Mouse (Mus musculus) gastrocnemius, adult 18-20 months (tissue): ENCODE measurements at regions not wholly inside any gene's neighbourhood (a gene's known extent, or its start where the extent isn't known, plus 50 kb on each side); places are given as distances from the start of the nearest gene placed in this dataset.
"Not testable (repeated sequence)": the region's sequence is repeated elsewhere in the genome, so short reads cannot be mapped to it uniquely, and the experiment has no call there.

Experiments
- DNase-seq: peaks from one replicate; pipeline ENCODE4 v3.0.0; 2021; ENCODE audit warnings: low spot score

DNA sequence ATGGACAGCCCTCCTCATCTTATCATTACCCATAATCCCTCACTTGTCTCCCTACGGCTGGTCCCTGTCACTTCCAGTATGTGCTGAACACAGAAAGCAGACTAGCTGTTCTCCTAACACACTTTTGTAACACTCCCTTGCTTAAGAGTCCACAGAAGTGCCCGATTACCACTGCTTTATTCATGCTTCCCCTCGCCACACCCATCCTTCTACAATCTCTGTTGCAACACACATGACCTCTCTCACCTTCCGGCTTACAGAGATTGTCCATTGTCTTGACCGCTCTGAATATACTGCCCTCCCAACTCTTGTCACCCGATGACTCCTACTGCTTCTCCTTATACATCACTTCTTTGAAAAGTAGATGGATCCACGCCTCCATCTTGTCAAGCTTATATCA is 132.9 kb downstream of the Snx18 start:
- DNase-seq = no peak

DNA sequence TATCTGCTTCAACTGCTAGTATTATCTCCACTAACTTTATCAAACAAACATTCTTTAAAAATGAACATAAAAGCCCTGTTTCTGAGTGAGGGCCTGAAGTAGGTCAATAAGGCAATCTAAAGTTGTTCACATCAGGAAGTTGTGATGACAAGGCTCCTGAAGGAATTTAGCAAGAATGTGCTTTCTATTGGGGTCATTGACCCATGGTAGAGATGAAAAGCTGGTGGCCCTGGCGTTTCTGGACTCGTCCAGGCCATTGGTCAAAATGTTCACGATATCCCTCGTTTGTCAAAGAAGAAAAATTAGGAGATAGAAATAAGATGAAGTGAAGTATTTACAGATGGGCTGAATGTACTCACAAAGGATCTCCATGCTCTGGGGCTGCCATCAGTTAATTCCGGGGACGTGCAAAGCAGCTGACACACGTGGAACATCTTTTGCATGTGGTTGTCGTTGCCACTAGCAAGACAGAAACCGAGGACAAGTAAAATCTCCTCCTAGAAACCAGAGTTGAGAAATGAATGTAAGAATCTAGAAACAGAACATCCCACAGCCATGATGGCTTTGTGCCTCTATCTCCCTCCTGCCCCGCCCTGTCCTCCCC is 134.1 kb downstream of the Snx18 start:
- no peak for DNase-seq

DNA sequence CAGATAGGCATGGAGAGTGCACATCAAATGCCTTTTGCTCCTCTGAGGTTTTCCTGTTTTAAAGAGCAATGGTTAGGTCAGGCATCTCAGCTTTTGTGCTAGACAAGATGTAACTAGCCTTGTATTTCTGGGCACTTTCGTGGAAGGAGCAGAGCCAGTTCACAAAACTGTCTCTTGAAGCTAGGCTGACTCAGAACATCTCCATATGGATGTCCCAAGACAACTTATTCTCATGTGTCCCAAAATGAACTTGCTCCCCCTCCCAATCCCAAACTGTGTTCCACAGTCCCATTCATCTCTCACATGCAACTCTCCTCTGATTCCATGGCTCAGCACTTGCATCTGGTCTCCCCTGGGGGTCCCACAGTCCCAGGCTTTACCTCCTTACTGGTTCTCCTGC is 135.5 kb downstream of the Snx18 start:
- no peak for DNase-seq

DNA sequence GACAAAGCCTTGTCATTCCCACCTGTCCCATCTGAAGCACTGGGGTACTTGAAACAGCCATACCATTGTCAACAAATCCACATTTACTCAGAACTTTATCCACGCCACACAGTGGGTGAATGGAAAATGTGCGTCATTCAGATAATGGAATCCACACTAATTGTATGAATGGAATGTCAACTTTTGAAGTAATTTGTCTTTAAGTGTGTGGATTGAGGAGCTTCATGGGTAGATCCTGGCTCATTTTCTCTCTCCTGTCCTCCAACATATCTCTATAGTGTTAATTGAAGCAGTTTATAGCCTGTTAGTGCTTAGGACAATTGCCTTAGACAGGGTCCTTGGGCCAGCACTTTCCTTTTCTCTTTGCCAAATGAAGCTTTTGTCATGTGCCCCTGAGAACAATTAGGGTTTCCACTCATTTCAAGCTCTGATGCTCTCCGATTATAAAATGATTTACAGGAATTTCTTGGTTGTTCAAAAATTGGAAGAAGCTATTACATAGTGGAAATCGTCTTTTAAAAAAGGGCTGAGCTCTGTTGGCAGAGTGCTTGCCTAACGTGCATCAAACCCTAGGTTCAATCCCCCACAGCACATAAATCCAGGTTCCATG is 140.4 kb downstream of the Snx18 start:
- no peak for DNase-seq

DNA sequence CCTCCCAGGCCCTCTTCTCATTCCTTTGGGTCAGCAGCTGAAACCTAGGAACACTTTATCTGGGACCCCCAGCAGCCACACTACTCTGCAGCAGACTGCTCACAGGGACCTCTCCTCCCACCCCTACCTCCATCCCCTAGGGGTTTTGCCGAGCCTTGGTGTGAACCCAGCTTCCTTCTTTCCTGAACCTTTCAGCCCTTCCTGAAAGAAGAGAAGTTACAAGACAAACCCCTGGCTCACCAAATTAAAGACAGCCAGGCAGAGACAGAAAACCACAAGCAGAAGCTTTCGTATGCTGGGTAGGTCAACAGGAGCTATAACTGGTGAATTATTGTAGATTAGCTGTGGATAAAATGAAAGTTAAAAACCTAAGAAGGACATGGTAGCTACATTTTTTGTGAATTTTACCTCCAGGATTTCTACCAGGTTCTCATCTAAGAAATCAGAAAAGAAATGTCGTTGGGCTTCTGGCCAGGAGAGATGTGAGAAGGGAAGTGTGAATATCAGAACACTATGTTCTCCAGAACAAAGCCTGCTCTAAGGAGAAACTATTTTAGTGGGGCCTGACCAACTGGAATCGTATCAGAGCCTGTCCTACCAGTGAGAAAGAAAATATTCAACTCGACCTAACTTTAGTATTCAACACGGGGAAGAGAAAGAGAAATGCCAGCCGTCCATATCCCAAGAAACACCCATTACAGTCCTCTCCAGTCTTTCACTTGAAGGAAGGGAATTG is 147.4 kb downstream of the Snx18 start:
- no peak for DNase-seq

DNA sequence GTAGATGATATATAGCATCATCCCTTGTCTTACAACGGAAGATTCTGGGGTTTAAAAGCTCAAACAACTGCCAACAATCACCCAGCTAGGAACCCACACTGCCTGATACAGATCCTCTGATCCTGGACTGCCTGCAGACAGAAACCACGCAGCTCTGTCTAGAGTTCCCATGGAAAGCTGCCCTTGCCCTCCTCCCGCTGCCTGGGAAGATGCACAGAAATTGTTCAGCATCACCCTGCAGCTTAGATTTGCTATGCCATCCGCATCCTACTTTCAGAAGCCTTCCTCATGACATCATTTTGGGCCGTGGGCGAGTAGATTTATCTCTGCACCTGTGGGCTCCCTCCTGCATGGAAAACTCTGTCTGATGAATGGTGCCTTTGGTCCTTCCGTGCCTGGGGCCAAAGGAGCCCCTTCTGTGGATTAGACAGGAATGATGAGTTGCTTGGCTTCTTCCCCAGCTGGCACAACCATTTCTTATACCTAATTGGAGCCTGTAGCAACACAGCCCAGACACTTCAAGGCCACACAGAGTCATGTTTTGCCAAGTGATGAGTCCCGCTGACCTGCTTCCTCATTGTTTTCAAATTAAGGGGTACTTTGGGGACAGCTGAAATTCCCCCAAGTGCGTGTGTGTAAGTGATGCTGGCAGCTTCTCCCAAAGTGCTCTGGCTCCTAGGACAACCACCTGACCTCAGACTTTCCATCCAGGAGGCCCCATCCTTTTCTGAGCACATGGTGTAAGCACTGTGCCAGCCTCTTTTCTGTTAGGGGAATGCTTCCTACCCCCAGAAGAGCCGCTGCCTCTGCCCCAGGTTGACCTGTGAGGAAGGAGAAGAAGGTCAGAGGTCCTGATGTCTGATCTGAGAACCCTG is 153.9 kb downstream of the Snx18 start:
- no peak for DNase-seq

DNA sequence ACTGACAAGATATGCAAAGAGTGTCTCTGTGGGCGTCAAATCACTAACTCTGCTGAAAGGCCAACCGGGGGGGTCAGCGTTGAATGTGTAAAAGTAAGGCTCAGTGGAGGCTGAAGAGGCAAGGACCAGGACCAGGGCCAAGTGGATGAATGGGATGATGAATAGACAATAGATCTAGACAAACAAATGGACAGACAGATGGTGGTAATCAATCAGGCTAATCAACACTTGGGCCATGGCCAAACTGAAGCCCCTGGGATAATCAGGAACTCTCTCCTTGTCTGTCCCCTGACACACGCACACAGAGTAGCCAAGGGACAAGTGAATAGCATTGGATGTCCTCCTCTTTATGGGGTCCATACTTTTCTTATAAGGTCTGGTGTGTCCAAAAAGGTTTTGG is 154.9 kb downstream of the Snx18 start:
- DNase-seq = no peak

DNA sequence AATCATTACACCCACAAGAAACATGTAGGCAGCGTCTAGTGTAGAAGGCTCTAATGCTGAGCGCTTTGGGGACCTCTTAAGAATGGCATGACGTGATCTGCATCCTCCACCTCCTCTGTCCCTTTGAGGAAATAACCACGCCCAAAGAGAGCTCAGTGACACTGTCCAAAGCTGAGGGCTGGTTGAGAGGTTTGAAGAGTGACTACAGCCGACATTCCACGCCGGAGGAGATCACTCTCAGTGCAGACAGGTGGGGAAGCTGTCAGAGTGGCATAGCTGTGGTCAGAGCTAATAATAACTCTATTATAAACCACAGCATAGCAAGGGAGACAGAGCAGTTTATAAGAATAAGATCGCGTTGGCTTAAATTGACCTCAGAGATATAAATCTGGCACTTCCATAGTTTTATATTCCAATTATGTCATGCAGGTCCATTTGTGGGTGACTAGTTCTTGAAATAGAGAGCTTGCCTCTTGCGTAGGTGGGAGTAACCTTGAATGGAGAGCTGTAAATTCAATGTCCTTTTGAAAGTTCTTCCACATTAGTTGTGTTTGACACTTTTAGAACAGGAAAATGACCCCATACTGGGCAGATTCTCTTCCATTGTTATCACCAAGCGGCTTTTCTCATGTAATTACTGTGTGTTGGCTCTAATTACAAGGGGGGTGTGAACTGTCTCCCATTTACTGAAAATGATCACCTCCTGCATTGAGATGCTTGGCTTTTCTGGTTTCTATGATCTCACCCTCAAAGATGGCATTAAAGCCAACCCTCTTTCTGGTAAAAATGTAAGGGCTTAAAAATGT is 161.7 kb downstream of the BC067074 start:
- no peak for DNase-seq

DNA sequence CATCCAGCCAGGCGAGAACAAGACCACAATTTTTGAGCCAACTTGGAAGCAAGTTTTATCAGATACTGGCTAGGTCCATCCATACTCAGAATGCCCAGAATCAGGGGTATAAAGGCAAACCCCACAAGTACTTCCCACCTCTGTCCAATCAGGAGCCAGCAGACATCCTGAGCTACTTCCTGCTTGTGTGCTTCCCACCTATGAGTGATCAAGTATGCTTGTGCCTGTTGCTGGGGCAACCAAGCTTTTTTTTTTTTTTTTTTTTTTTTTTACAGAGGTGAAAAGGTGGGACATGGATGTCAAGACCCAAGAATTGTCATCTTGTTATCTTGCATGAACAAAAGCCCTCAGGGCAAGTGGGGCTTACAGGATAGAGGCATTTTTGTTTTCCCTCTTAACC is 155.4 kb downstream of the BC067074 start:
- DNase-seq = no peak

DNA sequence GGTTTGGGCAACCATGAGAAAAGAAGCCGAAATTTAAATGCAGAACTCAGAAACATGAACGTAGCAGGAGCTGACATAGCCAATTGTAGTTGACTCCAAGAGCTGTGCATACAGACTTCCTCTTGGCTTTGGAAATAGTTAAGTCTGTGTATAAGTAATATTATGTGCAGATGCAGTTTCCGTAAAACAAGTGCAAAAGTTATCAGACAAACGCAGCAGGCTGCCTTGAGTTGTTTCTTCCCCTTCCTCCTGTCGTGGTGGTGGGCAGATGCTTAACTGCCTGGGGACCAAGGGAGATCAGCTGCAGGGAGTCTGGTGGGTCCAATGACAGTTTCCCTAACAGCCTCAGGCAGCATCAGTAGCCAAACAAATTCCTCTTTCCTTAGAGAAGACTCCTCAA is 153.3 kb downstream of the BC067074 start:
- DNase-seq = no peak

DNA sequence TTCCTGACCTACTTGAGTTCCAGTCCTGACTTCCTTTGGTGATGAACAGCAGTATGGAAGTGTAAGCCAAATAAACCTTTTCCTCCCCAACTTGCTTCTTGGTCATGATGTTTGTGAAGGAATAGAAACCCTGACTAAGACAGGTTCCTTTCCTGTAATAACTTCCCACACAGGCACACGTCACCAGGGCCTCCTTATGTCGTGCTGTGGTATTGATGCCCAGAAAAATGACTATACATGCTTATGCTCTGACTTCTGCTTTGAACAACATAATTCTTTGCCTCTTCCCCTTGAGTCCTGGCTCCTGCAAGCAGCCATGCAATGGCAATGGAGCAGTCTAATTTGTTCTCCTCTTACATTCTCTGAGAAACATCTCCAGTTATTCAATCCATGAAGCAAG is 151.5 kb downstream of the BC067074 start:
- DNase-seq = not testable (repeated sequence)

DNA sequence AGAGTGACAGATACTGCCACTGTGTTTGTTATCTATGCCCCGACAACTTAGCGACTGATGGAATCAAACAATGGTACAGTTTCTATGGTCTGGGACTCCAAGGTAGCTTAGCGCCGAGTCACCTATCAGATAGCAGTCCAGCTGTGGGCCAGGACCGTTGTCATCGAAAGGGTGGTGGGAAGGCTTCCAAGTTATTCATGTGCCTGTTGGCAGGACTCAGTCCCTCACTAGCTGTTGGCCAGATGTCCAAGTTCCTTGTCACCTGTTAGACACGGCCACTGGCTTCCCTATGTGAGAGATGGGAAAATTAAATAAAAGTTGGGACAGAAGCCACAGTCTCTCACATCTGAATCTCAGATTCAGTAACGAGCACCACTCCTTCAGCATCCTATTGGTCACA is 150.1 kb downstream of the BC067074 start:
- no peak for DNase-seq

DNA sequence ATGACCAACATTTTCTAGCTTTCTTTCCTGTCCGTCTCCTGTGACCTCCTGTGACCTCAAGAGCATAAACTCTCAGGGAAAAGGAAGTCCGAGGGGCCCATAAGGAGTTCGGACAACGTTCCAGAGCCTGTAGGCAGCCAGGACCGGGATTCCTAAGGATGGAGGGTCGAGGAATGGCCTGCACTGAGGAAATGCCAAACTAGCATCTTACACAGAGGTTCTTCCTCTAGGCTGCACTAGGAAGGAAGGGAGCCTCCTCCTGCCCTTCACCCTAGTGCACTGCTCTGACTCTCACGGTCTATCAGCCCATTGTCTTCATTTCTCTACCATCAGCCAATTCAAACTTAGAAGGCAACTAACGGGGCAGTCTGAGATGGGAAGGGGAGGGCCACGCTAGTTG is 149.2 kb downstream of the BC067074 start:
- no peak for DNase-seq

DNA sequence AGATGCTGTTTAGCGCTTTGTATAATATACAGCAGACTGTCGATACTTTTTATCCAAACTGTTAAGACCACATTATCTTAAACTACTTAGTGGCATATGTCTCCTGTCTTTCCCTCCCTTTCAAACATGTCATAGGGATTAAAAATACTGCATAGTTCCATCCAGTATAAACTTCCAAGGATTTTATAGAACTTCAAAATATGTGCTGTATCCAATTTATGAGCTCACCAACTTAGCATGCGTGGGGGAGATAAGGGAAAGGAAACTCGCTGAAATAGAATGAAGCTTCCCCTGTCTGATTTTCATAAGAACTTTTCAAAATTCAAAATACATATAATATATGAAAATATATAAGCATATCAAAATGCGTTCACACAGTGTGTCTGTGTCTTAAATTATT is 147.2 kb downstream of the BC067074 start:
- no peak for DNase-seq

DNA sequence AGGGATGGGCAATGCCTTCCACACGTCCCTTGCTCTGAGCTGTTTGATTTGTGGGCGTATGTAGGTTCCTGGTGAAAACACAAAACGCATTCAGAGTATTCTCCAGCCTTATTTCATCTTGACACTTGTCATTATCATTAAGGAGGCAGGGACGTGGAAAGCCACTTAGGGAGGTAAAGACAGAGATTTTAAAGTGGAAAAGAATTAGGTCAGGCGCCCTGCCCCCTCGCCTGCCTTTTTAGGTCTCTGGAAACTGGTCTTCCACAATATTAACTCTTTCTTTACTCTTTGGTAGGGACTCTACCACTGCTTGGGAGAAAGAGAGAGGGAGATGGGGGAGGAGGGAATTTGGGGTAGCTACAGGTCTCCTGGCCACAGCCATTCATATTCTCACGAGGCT is 146.6 kb downstream of the BC067074 start:
- no peak for DNase-seq

DNA sequence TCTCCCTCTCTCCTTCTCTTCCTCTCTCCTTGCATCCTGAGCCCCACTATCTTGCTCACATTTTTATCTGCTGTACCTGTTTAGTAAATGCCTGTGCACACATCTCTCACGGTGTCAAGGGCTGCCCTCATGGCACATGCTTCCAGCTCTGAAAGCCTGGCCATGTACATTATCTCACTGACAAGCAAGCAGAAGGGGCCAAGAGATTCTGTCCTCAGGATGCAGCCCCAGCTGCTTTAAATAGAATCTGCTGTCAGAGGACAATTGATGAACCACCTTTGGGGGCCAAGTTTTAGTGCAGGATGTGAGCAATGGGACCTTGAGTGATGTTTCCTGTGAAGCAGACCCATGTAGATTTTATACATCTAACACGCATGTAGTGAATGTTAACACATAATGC is 145.9 kb downstream of the BC067074 start:
- DNase-seq = no peak

DNA sequence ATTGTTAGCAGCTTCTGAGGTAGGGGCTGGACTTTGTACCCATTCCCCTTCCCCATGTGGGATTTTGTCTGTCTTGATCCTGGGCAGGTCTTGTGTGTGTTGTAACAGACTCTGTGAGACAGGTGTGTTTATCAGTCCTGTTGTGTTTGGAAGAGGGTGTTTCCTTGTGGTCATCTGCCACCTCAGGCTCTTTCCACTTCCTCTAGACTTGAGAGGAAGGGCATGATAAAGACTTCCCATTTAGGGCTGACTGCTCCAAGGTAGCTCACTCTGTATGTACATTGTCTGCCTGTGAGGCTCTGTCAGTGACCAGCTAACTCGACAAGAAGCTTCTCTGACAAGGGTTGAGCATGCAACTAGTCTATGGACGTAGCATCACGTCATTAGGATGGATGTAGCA is 143.3 kb downstream of the BC067074 start:
- no peak for DNase-seq

DNA sequence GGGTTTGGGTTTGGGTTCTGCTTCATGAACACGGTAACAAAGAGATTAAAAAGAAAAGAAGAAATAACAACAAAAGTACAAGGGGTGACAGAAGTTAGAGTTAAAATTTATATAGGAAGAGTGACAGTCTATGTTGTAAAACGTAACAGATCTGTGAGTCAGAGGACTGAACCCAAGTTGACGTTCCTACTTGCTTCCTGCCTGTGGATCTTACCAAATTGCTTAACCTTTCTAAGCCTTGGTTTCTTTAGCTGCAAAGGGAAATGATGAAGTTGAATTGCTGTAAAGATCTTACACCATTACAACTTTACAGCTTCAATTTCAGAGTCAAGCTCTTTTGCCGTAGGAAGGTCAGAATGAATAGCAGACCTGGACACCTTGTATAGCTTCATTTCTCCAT is 142.2 kb downstream of the BC067074 start:
- no peak for DNase-seq

DNA sequence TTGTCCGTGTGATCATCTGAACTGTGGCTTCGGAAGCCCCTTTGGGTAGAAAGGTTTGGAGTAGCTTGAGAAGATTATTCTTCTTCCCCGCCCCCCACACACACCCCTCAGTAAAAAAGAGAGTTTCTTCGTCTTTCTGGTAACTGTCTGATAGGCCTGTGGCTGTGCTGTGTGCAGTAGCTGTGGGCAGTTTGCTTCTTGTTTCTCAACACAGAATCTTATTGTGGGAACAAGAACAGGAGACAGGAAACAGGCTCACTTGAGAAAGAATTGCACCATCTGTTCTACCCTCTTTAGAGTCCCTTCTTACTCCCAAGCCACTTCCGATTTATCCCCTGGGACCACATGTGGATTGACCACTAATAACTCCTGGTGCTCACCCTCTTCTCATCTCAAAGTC is 140.5 kb downstream of the BC067074 start:
- DNase-seq = no peak

DNA sequence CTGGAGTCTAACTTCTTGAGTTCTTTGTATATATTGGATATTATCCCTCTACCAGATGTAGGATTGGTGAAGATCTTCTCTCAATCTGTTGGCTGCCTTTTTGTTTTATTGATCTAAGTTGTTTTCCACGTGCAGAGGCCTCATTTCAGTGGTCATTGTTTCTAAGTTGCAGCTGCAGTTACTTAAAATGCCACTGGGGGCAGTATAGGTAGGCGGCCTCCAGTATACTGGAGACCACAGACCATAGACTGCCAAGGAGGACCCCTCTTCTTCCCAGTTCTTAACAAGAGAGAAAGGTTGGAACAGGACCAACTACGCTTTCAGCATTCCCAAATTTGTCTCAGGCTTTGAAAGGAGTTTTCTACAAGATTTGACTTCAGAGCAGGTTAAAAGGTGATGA is 136.7 kb downstream of the BC067074 start:
- DNase-seq = no peak
